Mouse (Mus musculus): ENCODE results near the gene Asprv1.

DNA sequence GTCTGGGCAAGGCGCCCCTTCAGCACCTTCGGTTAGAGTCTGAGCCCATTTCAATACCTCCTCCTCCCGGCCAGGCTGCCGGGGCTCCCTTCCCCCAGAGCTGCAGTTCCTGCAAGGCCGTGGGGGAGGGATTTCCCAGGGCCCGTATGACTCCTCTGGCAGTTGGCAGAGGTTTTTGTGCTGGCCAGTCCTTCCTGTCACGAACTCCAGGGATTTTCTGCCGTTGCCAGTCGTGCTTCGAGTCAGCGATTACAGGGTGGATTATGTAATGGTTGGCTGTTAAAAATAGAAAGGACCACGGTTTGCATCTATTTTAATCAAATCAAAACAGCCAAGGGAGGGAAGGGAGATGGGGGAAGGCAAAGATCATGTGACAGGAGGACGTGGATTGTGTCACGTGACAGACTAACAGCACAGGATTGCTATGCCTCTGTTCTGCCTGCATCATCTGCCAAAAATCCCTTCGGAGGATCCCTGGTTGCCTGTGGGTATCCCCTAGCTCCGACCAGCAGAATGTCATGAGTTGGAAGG lies 42.8 kb upstream of the Asprv1 start:
- TF ChIP-seq POLR2A (IDR thresholded peaks at IDR 0.05; ENCODE audit: control insufficient read depth, low read depth, low read length) (0 out of 2 replicates have a peak, but pooled peaks have one; percentile 9), CTCF (IDR thresholded peaks at IDR 0.05; ENCODE audit: control insufficient read depth, insufficient read depth, insufficient replicate concordance, low read depth, low read length) (no peak)

Measured in testis, adult 2 months (tissue).